Mouse (Mus musculus) neural tube, embryonic 15.5 days (tissue): ENCODE measurements around the gene Dmrtb1. TPM values are rescaled to one million over a fixed set of nuclear protein-coding genes. Genes with fewer than 3 reads are reported as not detected.

Experiments used
- ATAC-seq: fragments of 200-750 bp; cut with Nextera tagmentation; 2 replicates; pipeline ENCODE4 v1.8.0; 2017; ENCODE audit warnings: mild to moderate bottlenecking, moderate TSS enrichment, moderate library complexity; ENCODE audit not compliant: low FRiP score
- H3K27ac ChIP-seq: fragments of 300-500 bp; sonication (generic); replicated peaks from 2 replicates; pipeline ENCODE4 v1.5.1; 2015; ENCODE audit warnings: mild to moderate bottlenecking, inconsistent platforms
- H3K27me3 ChIP-seq: fragments of 300-500 bp; sonication (generic); replicated peaks from 2 replicates; pipeline ENCODE4 v1.6.1; 2015; ENCODE audit warnings: inconsistent platforms
- H3K36me3 ChIP-seq: fragments of 300-500 bp; sonication (generic); 2 replicates; pipeline ENCODE4 v1.6.1; 2015; ENCODE audit warnings: inconsistent platforms
- H3K4me1 ChIP-seq: fragments of 300-500 bp; sonication (generic); 2 replicates; pipeline ENCODE4 v1.6.1; 2015; ENCODE audit warnings: inconsistent platforms
- H3K4me2 ChIP-seq: fragments of 300-500 bp; sonication (generic); 2 replicates; pipeline ENCODE4 v1.6.1; 2015; ENCODE audit warnings: inconsistent platforms, mild to moderate bottlenecking, moderate library complexity
- H3K4me3 ChIP-seq: fragments of 300-500 bp; sonication (generic); replicated peaks from 2 replicates; pipeline ENCODE4 v1.5.1; 2015; ENCODE audit warnings: mild to moderate bottlenecking, inconsistent platforms
- H3K9ac ChIP-seq: fragments of 300-500 bp; sonication (generic); replicated peaks from 2 replicates; pipeline ENCODE4 v1.6.1; 2015; ENCODE audit warnings: mild to moderate bottlenecking, inconsistent platforms
- H3K9me3 ChIP-seq: fragments of 300-500 bp; sonication (generic); replicated peaks from 2 replicates; pipeline ENCODE4 v1.6.1; 2016; ENCODE audit warnings: inconsistent platforms
- WGBS: fragments of 180-500 bp; shearing (Covaris S2); methylation state at CpG from one replicate; pipeline ENCODE4 v1.1.7; 2015; ENCODE audit warnings: mixed read lengths; 5-methylcytosine and 5-hydroxymethylcytosine counted together
- polyA plus RNA-seq: library from polyadenylated mRNA; unstranded; fragments of >200 nt; fragmentation: Nextera tagmentation; extraction: Ambion mirVana; gene quantifications from 2 replicates; pipeline ENCODE4 v1.2.1, GENCODE M21; 2015

The Dmrtb1 gene
- polyA plus RNA-seq, 1 experiment from 2014 or later = 9.0 TPM

- Histone ChIP-seq H3K36me3 (no peaks in the 10 kb centered on the region), H3K27me3 (no peaks in the 10 kb centered on the region), H3K9me3 (no peaks in the 10 kb centered on the region), H3K4me3 (no peak overlapping the region), H3K9ac (no peak overlapping the region), H3K27ac (peak overlapping the region; percentile 45), H3K4me1 (peaks cover 22% of the 10 kb centered on the region), H3K4me2 (no peak overlapping the region)
- ATAC-seq = 0 out of 2 replicates have a peak, but pooled peaks have one; percentile 26
- 51% methylated on average over 9 of the region's 9 CpGs for WGBS
Measured at GRCm38 (mm10) chr4:107716754-107717299, 32.8 kb upstream of the Dmrtb1 start.

GRCm38 (mm10) chr4:107706884-107707283 is 22.9 kb upstream of the Dmrtb1 start:
- Histone ChIP-seq H3K4me3 (no peak overlapping the region), H3K27me3 (no peaks in the 10 kb centered on the region), H3K4me2 (no peak overlapping the region), H3K4me1 (0 out of 2 replicates have a peak, but pooled peaks cover 3% of the 10 kb centered on the region), H3K9me3 (no peaks in the 10 kb centered on the region), H3K27ac (no peak overlapping the region), H3K36me3 (no peaks in the 10 kb centered on the region), H3K9ac (no peak overlapping the region)
- WGBS = 69% methylated on average over 4 of the region's 4 CpGs
- no peak for ATAC-seq

GRCm38 (mm10) chr4:107704185-107704584 is 20.2 kb upstream of the Dmrtb1 start:
- Histone ChIP-seq H3K4me3 (no peak overlapping the region), H3K9ac (no peak overlapping the region), H3K36me3 (no peaks in the 10 kb centered on the region), H3K4me1 (0 out of 2 replicates have a peak, but pooled peaks cover 3% of the 10 kb centered on the region), H3K4me2 (no peak overlapping the region), H3K27ac (no peak overlapping the region), H3K9me3 (no peaks in the 10 kb centered on the region), H3K27me3 (no peaks in the 10 kb centered on the region)
- 82% methylated on average over 1 of the region's 1 CpGs for WGBS
- no peak for ATAC-seq

- 87% methylated on average over 11 of the region's 11 CpGs for WGBS
- no peak overlapping the region for H3K27ac ChIP-seq
- no peak overlapping the region for H3K4me2 ChIP-seq
- no peaks in the 10 kb centered on the region for H3K9me3 ChIP-seq
- no peak overlapping the region for H3K4me3 ChIP-seq
- 0 out of 2 replicates have a peak, but pooled peaks cover under 1% of the 10 kb centered on the region for H3K4me1 ChIP-seq
- H3K27me3 ChIP-seq = no peaks in the 10 kb centered on the region
- ATAC-seq = no peak
- H3K36me3 ChIP-seq = no peaks in the 10 kb centered on the region
- no peak overlapping the region for H3K9ac ChIP-seq
Measured at GRCm38 (mm10) chr4:107701679-107702078, 17.6 kb upstream of the Dmrtb1 start.

- Histone ChIP-seq H3K9ac (no peak overlapping the region), H3K27me3 (no peaks in the 10 kb centered on the region), H3K4me2 (no peak overlapping the region), H3K27ac (no peak overlapping the region), H3K36me3 (no peaks in the 10 kb centered on the region), H3K9me3 (no peaks in the 10 kb centered on the region), H3K4me1 (no peaks in the 10 kb centered on the region), H3K4me3 (no peak overlapping the region)
- no peak for ATAC-seq
- 32% methylated on average over 11 of the region's 11 CpGs for WGBS
Measured at GRCm38 (mm10) chr4:107701116-107701515, 17.1 kb upstream of the Dmrtb1 start.

- Histone ChIP-seq H3K27me3 (no peaks in the 10 kb centered on the region), H3K27ac (no peak overlapping the region), H3K4me3 (no peak overlapping the region), H3K4me1 (peaks cover 1% of the 10 kb centered on the region; the same call in 1 of the 2 replicates), H3K4me2 (no peak overlapping the region), H3K9ac (no peak overlapping the region), H3K36me3 (no peaks in the 10 kb centered on the region), H3K9me3 (no peaks in the 10 kb centered on the region)
- no peak for ATAC-seq
- WGBS = 67% methylated on average over 9 of the region's 9 CpGs
Measured at GRCm38 (mm10) chr4:107699271-107699670, 15.2 kb upstream of the Dmrtb1 start.

- 0 out of 2 replicates have a peak overlapping the region, but pooled peaks have one; percentile 5 for H3K4me2 ChIP-seq
- no peak overlapping the region for H3K9ac ChIP-seq
- peak overlapping the region; percentile 52 for H3K27ac ChIP-seq
- peaks cover 15% of the 10 kb centered on the region for H3K4me1 ChIP-seq
- WGBS = 32% methylated on average over 5 of the region's 5 CpGs
- peak; percentile 79 for ATAC-seq
- H3K36me3 ChIP-seq = no peaks in the 10 kb centered on the region
- H3K9me3 ChIP-seq = no peaks in the 10 kb centered on the region
- no peak overlapping the region for H3K4me3 ChIP-seq
- H3K27me3 ChIP-seq = no peaks in the 10 kb centered on the region
Measured at GRCm38 (mm10) chr4:107693816-107694215, 9.8 kb upstream of the Dmrtb1 start.

- Histone ChIP-seq H3K4me2 (0 out of 2 replicates have a peak overlapping the region, but pooled peaks have one; percentile 4), H3K9me3 (no peaks in the 10 kb centered on the region), H3K27me3 (no peaks in the 10 kb centered on the region), H3K4me1 (peaks cover 11% of the 10 kb centered on the region), H3K9ac (peak overlapping the region; percentile 8; the same call in 1 of the 2 replicates), H3K27ac (no peak overlapping the region), H3K4me3 (no peak overlapping the region), H3K36me3 (no peaks in the 10 kb centered on the region)
- 7% methylated on average over 11 of the region's 11 CpGs for WGBS
- no peak for ATAC-seq
Measured at GRCm38 (mm10) chr4:107688213-107688612, 4.2 kb upstream of the Dmrtb1 start.

- H3K9ac ChIP-seq = no peak overlapping the region
- ATAC-seq = no peak
- H3K4me1 ChIP-seq = peaks cover 8% of the 10 kb centered on the region
- no peak overlapping the region for H3K4me2 ChIP-seq
- no peaks in the 10 kb centered on the region for H3K36me3 ChIP-seq
- no peak overlapping the region for H3K27ac ChIP-seq
- H3K4me3 ChIP-seq = no peak overlapping the region
- no peaks in the 10 kb centered on the region for H3K27me3 ChIP-seq
- 40% methylated on average over 12 of the region's 12 CpGs for WGBS
- H3K9me3 ChIP-seq = no peaks in the 10 kb centered on the region
Measured at GRCm38 (mm10) chr4:107687127-107687526, 3.1 kb upstream of the Dmrtb1 start.

GRCm38 (mm10) chr4:107683006-107683756 is 849 bp downstream of the Dmrtb1 start:
- WGBS = 91% methylated on average over 37 of the region's 37 CpGs

GRCm38 (mm10) chr4:107681099-107681849 is 2.8 kb downstream of the Dmrtb1 start:
- H3K27me3 ChIP-seq = no peaks in the 10 kb centered on the region
- H3K4me3 ChIP-seq = no peak overlapping the region
- H3K36me3 ChIP-seq = no peaks in the 10 kb centered on the region
- peaks cover 20% of the 10 kb centered on the region for H3K4me1 ChIP-seq
- peak; percentile 11; the same call in 1 of the 2 replicates for ATAC-seq
- no peak overlapping the region for H3K9ac ChIP-seq
- H3K9me3 ChIP-seq = no peaks in the 10 kb centered on the region
- WGBS = 27% methylated on average over 9 of the region's 9 CpGs
- H3K27ac ChIP-seq = peak overlapping the region; percentile 56; the same call in 1 of the 2 replicates
- H3K4me2 ChIP-seq = no peak overlapping the region

More at GRCm38 (mm10) chr4:107683006-107683756, 849 bp downstream of the Dmrtb1 start:
- Histone ChIP-seq H3K27ac (no peak overlapping the region), H3K4me2 (no peak overlapping the region), H3K9me3 (no peaks in the 10 kb centered on the region), H3K9ac (no peak overlapping the region), H3K4me1 (peaks cover 24% of the 10 kb centered on the region), H3K27me3 (no peaks in the 10 kb centered on the region), H3K36me3 (no peaks in the 10 kb centered on the region), H3K4me3 (no peak overlapping the region)
- ATAC-seq = no peak
